Mouse (Mus musculus): ENCODE data around the gene Slc52a3.

DNA sequence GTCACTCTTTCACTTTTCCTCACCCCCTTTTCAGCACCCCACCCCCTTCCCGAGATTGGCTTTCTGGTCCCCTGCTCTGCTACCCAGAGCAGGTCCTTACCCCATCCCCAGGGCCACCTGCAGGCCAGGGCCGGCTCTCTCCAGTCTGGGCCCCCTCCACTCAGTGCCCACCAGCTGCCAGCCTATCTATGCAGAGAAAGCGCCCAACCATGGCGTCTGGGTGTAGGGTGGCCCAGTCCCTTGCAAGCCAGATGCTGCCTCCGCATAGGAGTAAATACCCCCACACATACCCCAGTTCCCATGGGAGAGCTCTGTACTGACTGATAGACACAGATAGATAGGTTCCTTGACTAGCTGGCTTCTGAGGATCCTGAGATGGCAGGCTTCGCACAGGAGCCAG is 4.4 kb downstream of the Slc52a3 start:
- TF ChIP-seq CTCF (IDR thresholded peaks at IDR 0.05; ENCODE audit: low read depth, low read length) = no peak
- no peak for TF ChIP-seq TAL1 (conservative IDR thresholded peaks at IDR 0.05; ENCODE audit: low read depth, low read length)

Measured in G1E (cell line).